Mouse (Mus musculus) heart, postnatal 36 days (tissue): ENCODE data around the gene 4932438H23Rik. TPM values are rescaled to one million over a fixed set of nuclear protein-coding genes. Genes with fewer than 3 reads are reported as not detected.
A peak's percentile ranks its signal among the peaks of the same experiment; 100 is the strongest.
"Not testable (repeated sequence)": the region's sequence is repeated elsewhere in the genome, so short reads cannot be mapped to it uniquely, and the experiment has no call there.

Source experiments
- DNase-seq, 2 experiments: peaks; one replicate each; pipeline ENCODE4 v3.0.0; 2021 to 2022
- intact Hi-C: fragments of 180-260 bp; cut with DNase I; formaldehyde crosslinking; loops from one replicate; pipeline ENCODE4 v1.15.1; 2025
- total RNA-seq, 2 experiments: library from RNA; stranded (reverse); gene quantifications; 2 replicates each; pipeline ENCODE4 v1.2.3; 2021

The 4932438H23Rik gene
- total RNA-seq, 2 experiments from 2014 or later: 0.19 TPM; not detected in 1

- no peak for DNase-seq
- intact Hi-C loops: no loop called here
These were observed 5.6 kb upstream of the 4932438H23Rik start for GRCm38 (mm10) chr16:91100484-91100883.

GRCm38 (mm10) chr16:91099444-91100065 is 4.6 kb upstream of the 4932438H23Rik start:
- intact Hi-C loops: no loop called here
- no peak for DNase-seq

- intact Hi-C loops: no loop called here
- DNase-seq: no peak
These were observed 2.9 kb upstream of the 4932438H23Rik start for GRCm38 (mm10) chr16:91097858-91098257.

GRCm38 (mm10) chr16:91096984-91097506 is 2.1 kb upstream of the 4932438H23Rik start:
- DNase-seq: no peak

GRCm38 (mm10) chr16:91096016-91096415 is 1.1 kb upstream of the 4932438H23Rik start:
- intact Hi-C loops: no loop called here

More at GRCm38 (mm10) chr16:91096984-91097506, 2.1 kb upstream of the 4932438H23Rik start:
- intact Hi-C loops: no loop called here

GRCm38 (mm10) chr16:91086642-91087306 is 8.1 kb downstream of the 4932438H23Rik start:
- intact Hi-C loops: no loop called here
- no peak for DNase-seq

More at GRCm38 (mm10) chr16:91096016-91096415, 1.1 kb upstream of the 4932438H23Rik start:
- no peak for DNase-seq

- no peak for DNase-seq
- intact Hi-C loops: no loop called here
These were observed 9.6 kb downstream of the 4932438H23Rik start for GRCm38 (mm10) chr16:91085239-91085825.

- intact Hi-C loops: loop anchor here (5.0 kb wide), 1 partner anchor 78 kb away; no protein-coding TSS in a partner anchor
- DNase-seq: peak; percentile 34 to 38
These were observed 10.3 kb downstream of the 4932438H23Rik start for GRCm38 (mm10) chr16:91084307-91085238.

GRCm38 (mm10) chr16:91083002-91083646 is 11.8 kb downstream of the 4932438H23Rik start:
- no peak for DNase-seq
- intact Hi-C loops: loop anchor here (5.0 kb wide), 1 partner anchor 79 kb away; no protein-coding TSS in a partner anchor

GRCm38 (mm10) chr16:91081508-91081907 is 13.4 kb downstream of the 4932438H23Rik start:
- intact Hi-C loops: loop anchor here (1.0 to 5.0 kb wide), 3 partner anchors 81 to 271 kb away; no protein-coding TSS in a partner anchor
- peak; percentile 64 to 70 for DNase-seq

- DNase-seq: peak in 1 of 2 experiments; percentile 24
- intact Hi-C loops: loop anchor here (10.0 kb wide), 1 partner anchor 751 kb away; no protein-coding TSS in a partner anchor
These were observed 18.7 kb downstream of the 4932438H23Rik start for GRCm38 (mm10) chr16:91076180-91076579.

GRCm38 (mm10) chr16:91075423-91075822 is 19.5 kb downstream of the 4932438H23Rik start:
- intact Hi-C loops: loop anchor here (10.0 kb wide), 1 partner anchor 751 kb away; no protein-coding TSS in a partner anchor
- DNase-seq: not testable (repeated sequence)

GRCm38 (mm10) chr16:91073163-91073892 is 21.6 kb downstream of the 4932438H23Rik start:
- DNase-seq: peak; percentile 86 to 87
- intact Hi-C loops: loop anchor here (10.0 kb wide), 1 partner anchor 749 kb away; no protein-coding TSS in a partner anchor

- intact Hi-C loops: loop anchor here (10.0 kb wide), 1 partner anchor 747 kb away; no protein-coding TSS in a partner anchor
- no peak for DNase-seq
These were observed 22.7 kb downstream of the 4932438H23Rik start for GRCm38 (mm10) chr16:91072256-91072655.

- no peak for DNase-seq
These were observed 26.0 kb downstream of the 4932438H23Rik start for GRCm38 (mm10) chr16:91068969-91069368.

GRCm38 (mm10) chr16:91067122-91067521 is 27.8 kb downstream of the 4932438H23Rik start:
- intact Hi-C loops: no loop called here
- no peak for DNase-seq

More at GRCm38 (mm10) chr16:91068969-91069368, 26.0 kb downstream of the 4932438H23Rik start:
- intact Hi-C loops: no loop called here

GRCm38 (mm10) chr16:91064583-91065365 is 30.1 kb downstream of the 4932438H23Rik start:
- intact Hi-C loops: no loop called here

GRCm38 (mm10) chr16:91063786-91064185 is 31.1 kb downstream of the 4932438H23Rik start:
- intact Hi-C loops: no loop called here
- DNase-seq: no peak

More at GRCm38 (mm10) chr16:91064583-91065365, 30.1 kb downstream of the 4932438H23Rik start:
- no peak for DNase-seq
